In genomic region chr7:46680732-46681131, GRCm38 (mm10) we compare ENCODE assay signal across 24 mouse cellular contexts. TPM values are rescaled to one million over a fixed set of nuclear protein-coding genes. Genes with fewer than 3 reads are reported as not detected.
"Had no signal": no experiment of that assay in that cellular context is flagged by ENCODE, and none has a peak within 500 bp of the region (broad histone marks: within the 10 kb centered on the region; RNA-seq: fewer than 3 reads in every experiment).

No protein-coding gene starts in this region.

- H3K27ac ChIP-seq: neural tube, embryonic 12.5 days; neural tube, embryonic 13.5 days; neural tube, embryonic 15.5 days; stomach, embryonic 15.5 days; stomach, postnatal 0 days had no signal

- H3K36me3 ChIP-seq: neural tube, embryonic 12.5 days; neural tube, embryonic 13.5 days; neural tube, embryonic 15.5 days; stomach, embryonic 15.5 days had no signal

- H3K27me3 ChIP-seq: neural tube, embryonic 12.5 days; neural tube, embryonic 13.5 days; neural tube, embryonic 15.5 days; stomach, embryonic 15.5 days had no signal

- H3K4me3 ChIP-seq: neural tube, embryonic 12.5 days; neural tube, embryonic 13.5 days; neural tube, embryonic 15.5 days; stomach, embryonic 15.5 days had no signal

- H3K4me1 ChIP-seq: neural tube, embryonic 12.5 days; stomach, embryonic 15.5 days had no signal

- DNase-seq: retina, postnatal 1 day; right cerebral cortex, adult 18-20 months; right cerebral cortex, postnatal 14 days; right cerebral cortex, postnatal 25 days; right cerebral cortex, postnatal 4 days; spleen, adult 18-20 months; thymus, adult 18-20 months; thymus, adult 2 months; thymus, postnatal 14 days; thymus, postnatal 25 days; thymus, postnatal 36 days; thymus, postnatal 4 days had no signal

- H3K4me2 ChIP-seq: neural tube, embryonic 12.5 days; neural tube, embryonic 13.5 days; neural tube, embryonic 15.5 days; stomach, embryonic 15.5 days had no signal

- H3K9me3 ChIP-seq: neural tube, embryonic 12.5 days; neural tube, embryonic 13.5 days; neural tube, embryonic 15.5 days; stomach, embryonic 15.5 days had no signal

- H3K9ac ChIP-seq: neural tube, embryonic 12.5 days; neural tube, embryonic 13.5 days; neural tube, embryonic 15.5 days; stomach, embryonic 15.5 days had no signal

RNA-seq across cellular contexts. Expression of gene Tph1, which starts 8.4 kb away (rescaled TPM):
- total RNA-seq: neutrophil, adult 5-6 weeks had no signal
- polyA plus RNA-seq: neural tube, embryonic 15.5 days; spleen, adult 2 months; stomach, embryonic 14.5 days; testis, adult 2 months had no signal

RNA-seq across cellular contexts. Expression of gene Saa3, which starts 34.8 kb away (rescaled TPM):
- total RNA-seq: neutrophil, adult 5-6 weeks had no signal
- polyA plus RNA-seq: neural tube, embryonic 12.5 days; stomach, embryonic 14.5 days; testis, adult 2 months had no signal

RNA-seq across cellular contexts. Expression of gene Saa4, which starts 51.7 kb away (rescaled TPM):
- total RNA-seq: neutrophil, adult 5-6 weeks had no signal
- polyA plus RNA-seq: neural tube, embryonic 12.5 days; neural tube, embryonic 13.5 days; neural tube, embryonic 14.5 days; neural tube, embryonic 15.5 days; small intestine, adult 2 months; spleen, adult 2 months; stomach, embryonic 14.5 days; stomach, postnatal 0 days; urinary bladder, adult 2 months had no signal
